ENCODE assay signal across 22 mouse cellular contexts in the genomic region with DNA sequence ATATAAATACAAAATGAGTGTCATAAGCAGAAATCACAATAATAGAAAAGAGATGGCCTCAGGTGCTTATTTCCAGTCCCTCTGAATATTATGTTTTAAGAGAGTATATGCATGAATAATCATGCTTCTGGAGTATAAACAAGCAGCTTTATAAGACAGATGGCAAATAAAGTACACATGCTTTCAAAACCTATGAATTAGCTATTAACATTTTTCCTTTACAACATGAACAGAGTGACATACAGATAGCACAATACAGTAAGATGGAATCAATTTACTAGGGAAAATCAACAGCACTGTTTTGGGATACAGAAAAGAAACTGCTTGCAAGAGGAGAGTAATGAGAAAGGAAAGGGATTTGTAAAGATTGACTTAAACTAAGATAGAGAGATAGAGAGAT.
"Had no signal": no experiment of that assay in that cellular context is flagged by ENCODE, and none has a peak within 500 bp of the region (broad histone marks: within the 10 kb centered on the region; RNA-seq: fewer than 3 reads in every experiment).

No protein-coding gene starts in this region.

- H3K9me3 ChIP-seq: lung, embryonic 15.5 days; megakaryocyte, embryonic 14.5 days; midbrain, embryonic 12.5 days; neural tube, embryonic 13.5 days; neural tube, embryonic 15.5 days had no signal

- H3K4me1 ChIP-seq: lung, embryonic 15.5 days; megakaryocyte, embryonic 14.5 days; midbrain, embryonic 12.5 days; neural tube, embryonic 13.5 days; neural tube, embryonic 15.5 days had no signal

- ATAC-seq: liver, postnatal 0 days; lung, postnatal 0 days; midbrain, embryonic 16.5 days had no signal

- H3K4me2 ChIP-seq: lung, embryonic 15.5 days; midbrain, embryonic 12.5 days; neural tube, embryonic 13.5 days; neural tube, embryonic 15.5 days had no signal

- H3K27ac ChIP-seq: lung, embryonic 15.5 days; macrophage; midbrain, embryonic 12.5 days; neural tube, embryonic 13.5 days; neural tube, embryonic 15.5 days had no signal

- H3K4me3 ChIP-seq: lung, embryonic 15.5 days; megakaryocyte, embryonic 14.5 days; midbrain, embryonic 12.5 days; myocyte; neural tube, embryonic 13.5 days; neural tube, embryonic 15.5 days had no signal

- H3K9ac ChIP-seq: liver, postnatal 0 days; lung, embryonic 15.5 days; midbrain, embryonic 12.5 days; neural tube, embryonic 13.5 days; neural tube, embryonic 15.5 days had no signal

- H3K36me3 ChIP-seq: lung, embryonic 15.5 days; midbrain, embryonic 12.5 days; neural tube, embryonic 13.5 days; neural tube, embryonic 15.5 days had no signal

- H3K27me3 ChIP-seq: lung, embryonic 15.5 days; megakaryocyte, embryonic 14.5 days; midbrain, embryonic 12.5 days; neural tube, embryonic 13.5 days; neural tube, embryonic 15.5 days had no signal

- DNase-seq: liver, postnatal 0 days; lung, adult 2 months; lung, postnatal 14 days; lung, postnatal 36 days; midbrain, embryonic 14.5 days; retina, postnatal 1 day; right cerebral cortex, adult 18-20 months; right cerebral cortex, postnatal 25 days; right cerebral cortex, postnatal 4 days; spleen, adult 18-20 months; thymus, adult 18-20 months; thymus, postnatal 14 days; thymus, postnatal 36 days had no signal
